Mouse (Mus musculus) erythroid progenitor cell, adult 5-6 weeks (primary cell): ENCODE results near the gene Slc25a12. TPM values are rescaled to one million over a fixed set of nuclear protein-coding genes. Genes with fewer than 3 reads are reported as not detected.

Source experiments
- ATAC-seq: replicated peaks from 2 replicates; pipeline ENCODE4 v1.8.0; 2016; ENCODE audit warnings: moderate number of reproducible peaks, mild to moderate bottlenecking, moderate TSS enrichment, inconsistent platforms; ENCODE audit not compliant: poor library complexity, low FRiP score, severe bottlenecking
- total RNA-seq, 2 experiments: library from RNA; stranded (forward) in 1 of 2; stranded (reverse) in 1 of 2; fragments of 150-400 nt in 1 of 2; fragments of 186-747, 209-891 nt in 1 of 2; gene quantifications; 2 replicates each; pipeline versions ENCODE4 v1.2.3 to v1.2.4; 2015 to 2017; ENCODE audit warnings: low replicate concordance in 2 of 2

Slc25a12 gene
- total RNA-seq, 2 experiments from 2014 or later, result 18.0 to 25.6 TPM

GRCm38 (mm10) chr2:71316116-71316789 is 51.3 kb downstream of the Slc25a12 start:
- no peak for ATAC-seq

- no peak for ATAC-seq
Observed at GRCm38 (mm10) chr2:71315022-71315421, 52.5 kb downstream of the Slc25a12 start.

GRCm38 (mm10) chr2:71314080-71314479 is 53.5 kb downstream of the Slc25a12 start:
- ATAC-seq, result no peak

GRCm38 (mm10) chr2:71312067-71312466 is 55.5 kb downstream of the Slc25a12 start:
- no peak for ATAC-seq

GRCm38 (mm10) chr2:71309726-71310125 is 57.8 kb downstream of the Slc25a12 start:
- ATAC-seq, result no peak

- ATAC-seq, result no peak
Observed at GRCm38 (mm10) chr2:71306357-71306756, 61.2 kb downstream of the Slc25a12 start.

- no peak for ATAC-seq
Observed at GRCm38 (mm10) chr2:71304821-71305220, 62.7 kb downstream of the Slc25a12 start.

- ATAC-seq, result no peak
Observed at GRCm38 (mm10) chr2:71303221-71303620, 64.3 kb downstream of the Slc25a12 start.

- ATAC-seq, result no peak
Observed at GRCm38 (mm10) chr2:71302156-71302663, 65.3 kb downstream of the Slc25a12 start.

GRCm38 (mm10) chr2:71298729-71299128 is 68.8 kb downstream of the Slc25a12 start:
- ATAC-seq, result no peak

- ATAC-seq, result no peak
Observed at GRCm38 (mm10) chr2:71297501-71297900, 70.0 kb downstream of the Slc25a12 start.

- no peak for ATAC-seq
Observed at GRCm38 (mm10) chr2:71295844-71296243, 71.7 kb downstream of the Slc25a12 start.

GRCm38 (mm10) chr2:71294489-71294888 is 73.1 kb downstream of the Slc25a12 start:
- ATAC-seq, result no peak

GRCm38 (mm10) chr2:71293983-71294382 is 73.6 kb downstream of the Slc25a12 start:
- no peak for ATAC-seq

- no peak for ATAC-seq
Observed at GRCm38 (mm10) chr2:71291566-71291965, 76.0 kb downstream of the Slc25a12 start.

- ATAC-seq, result no peak
Observed at GRCm38 (mm10) chr2:71290107-71290775, 77.3 kb downstream of the Slc25a12 start.

GRCm38 (mm10) chr2:71281981-71282380 is 85.6 kb downstream of the Slc25a12 start:
- ATAC-seq, result no peak

- no peak for ATAC-seq
Observed at GRCm38 (mm10) chr2:71278791-71279775, 88.5 kb downstream of the Slc25a12 start.

- no peak for ATAC-seq
Observed at GRCm38 (mm10) chr2:71275734-71276133, 91.8 kb downstream of the Slc25a12 start.
